Mouse (Mus musculus) C2C12 (cell line): Measurements from ENCODE around the gene Man2c1. TPM values are rescaled to one million over a fixed set of nuclear protein-coding genes. Genes with fewer than 3 reads are reported as not detected.

Source experiments
- H3K27me3 ChIP-seq: one replicate; pipeline ENCODE4 v1.6.1; 2011; ENCODE audit not compliant: control insufficient read depth, insufficient read depth, insufficient read length
- H3K36me3 ChIP-seq: one replicate; pipeline ENCODE4 v1.6.1; 2011; ENCODE audit not compliant: control insufficient read depth, insufficient read depth
- H3K4me3 ChIP-seq: one replicate; pipeline ENCODE4 v1.5.1; 2011; ENCODE audit warnings: mild to moderate bottlenecking, control low read depth; ENCODE audit not compliant: poor library complexity, insufficient read depth, severe bottlenecking
- H3K79me2 ChIP-seq: one replicate; pipeline ENCODE4 v1.6.1; 2011; ENCODE audit not compliant: control insufficient read depth, insufficient read depth
- H3K79me3 ChIP-seq: one replicate; pipeline ENCODE4 v1.6.1; 2011; ENCODE audit warnings: low read depth, control low read depth
- H3ac ChIP-seq: one replicate; pipeline ENCODE3; 2011; ENCODE audit warnings: low read depth; ENCODE audit not compliant: control insufficient read depth, insufficient read length
- CEBPB ChIP-seq: IDR thresholded peaks from one replicate; pipeline ENCODE4 v1.6.1; 2011; ENCODE audit warnings: low read depth, mild to moderate bottlenecking, control low read depth, moderate library complexity
- CTCF ChIP-seq: IDR thresholded peaks from one replicate; pipeline ENCODE4 v1.5.1; 2011; ENCODE audit not compliant: control insufficient read depth, insufficient read depth, insufficient read length
- FOSL1 ChIP-seq: IDR thresholded peaks from one replicate; pipeline ENCODE4 v1.8.0; 2011; ENCODE audit warnings: mild to moderate bottlenecking, low read length; ENCODE audit not compliant: poor library complexity, insufficient read depth, severe bottlenecking
- MAX ChIP-seq: IDR thresholded peaks from one replicate; pipeline ENCODE4 v1.6.1; 2011; ENCODE audit warnings: mild to moderate bottlenecking, control low read depth
- MYOD1 ChIP-seq: IDR thresholded peaks from one replicate; pipeline ENCODE4 v1.6.1; 2011; ENCODE audit warnings: low read depth; ENCODE audit not compliant: control insufficient read depth, insufficient read length
- MYOG ChIP-seq: IDR thresholded peaks from one replicate; pipeline ENCODE4 v1.6.1; 2011; ENCODE audit not compliant: control insufficient read depth, insufficient read length; ENCODE audit errors: extremely low read depth
- USF1 ChIP-seq: IDR thresholded peaks from one replicate; pipeline ENCODE4 v1.6.1; 2011; ENCODE audit warnings: low read depth, mild to moderate bottlenecking, control low read depth, moderate library complexity
- polyA plus RNA-seq: library from polyadenylated mRNA; unstranded; fragments of >200 nt; fragmentation: generic; extraction: Trizol; gene quantifications from one replicate; pipeline ENCODE4 v1.2.1, GENCODE M21; 2012; ENCODE audit warnings: missing spikeins

The Man2c1 gene
- polyA plus RNA-seq, 1 experiment, result 28.5 TPM

DNA sequence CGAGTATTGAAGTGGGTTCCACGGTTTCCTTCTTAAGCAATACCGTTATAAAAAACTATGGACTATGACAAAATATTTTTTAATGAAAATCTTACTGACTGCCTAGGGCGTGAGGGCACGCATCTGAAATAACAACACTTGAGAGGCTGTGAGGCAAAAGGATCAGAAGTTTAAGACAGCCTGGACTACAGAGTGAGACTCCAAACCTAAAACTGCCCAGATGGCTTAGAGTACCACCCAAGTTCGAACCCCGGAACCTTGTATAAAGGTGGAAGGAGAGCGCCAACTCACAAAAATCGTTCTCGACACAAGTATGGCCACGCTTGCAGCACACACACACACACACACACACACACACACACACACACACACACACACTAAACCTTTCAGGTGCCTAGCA, 28.0 kb downstream of the Man2c1 start:
- Histone ChIP-seq H3K27me3 (no peaks in the 10 kb centered on the region), H3K79me3 (no peaks in the 10 kb centered on the region), H3K36me3 (no peaks in the 10 kb centered on the region), H3ac (no peak overlapping the region), H3K79me2 (no peaks in the 10 kb centered on the region), H3K4me3 (no peak overlapping the region)
- TF ChIP-seq CTCF (no peak), MYOD1 (no peak), FOSL1 (no peak), CEBPB (no peak), MAX (no peak), MYOG (no peak), USF1 (no peak)

DNA sequence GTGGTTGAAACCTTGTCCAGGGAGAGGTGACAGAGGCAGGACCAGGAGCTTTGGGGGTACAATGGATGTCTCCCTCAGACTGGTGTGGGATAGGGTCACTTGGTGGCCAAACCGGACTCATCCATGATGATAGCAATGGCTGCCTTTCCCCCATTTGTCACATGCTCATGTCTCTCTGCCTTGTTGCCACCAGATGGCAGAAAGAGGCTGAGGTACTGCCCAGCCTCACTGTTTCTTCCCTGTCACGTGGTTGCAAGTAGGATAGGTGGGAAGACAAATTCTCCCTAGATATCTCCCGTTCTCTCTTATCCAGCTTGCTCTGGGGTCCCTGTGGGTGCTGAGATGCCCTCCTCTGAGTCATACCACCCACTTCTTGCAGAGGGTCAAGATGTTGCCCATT, 32.0 kb downstream of the Man2c1 start:
- no peak overlapping the region for H3ac ChIP-seq
- no peak overlapping the region for H3K4me3 ChIP-seq
- no peaks in the 10 kb centered on the region for H3K79me3 ChIP-seq
- no peaks in the 10 kb centered on the region for H3K27me3 ChIP-seq
- H3K36me3 ChIP-seq, result no peaks in the 10 kb centered on the region
- no peaks in the 10 kb centered on the region for H3K79me2 ChIP-seq
- TF ChIP-seq FOSL1, result no peak
- TF ChIP-seq MYOG, result no peak
- no peak for TF ChIP-seq MAX
- no peak for TF ChIP-seq MYOD1
- TF ChIP-seq CEBPB, result no peak
- TF ChIP-seq USF1, result peak; percentile 93
- TF ChIP-seq CTCF, result peak; percentile 28

DNA sequence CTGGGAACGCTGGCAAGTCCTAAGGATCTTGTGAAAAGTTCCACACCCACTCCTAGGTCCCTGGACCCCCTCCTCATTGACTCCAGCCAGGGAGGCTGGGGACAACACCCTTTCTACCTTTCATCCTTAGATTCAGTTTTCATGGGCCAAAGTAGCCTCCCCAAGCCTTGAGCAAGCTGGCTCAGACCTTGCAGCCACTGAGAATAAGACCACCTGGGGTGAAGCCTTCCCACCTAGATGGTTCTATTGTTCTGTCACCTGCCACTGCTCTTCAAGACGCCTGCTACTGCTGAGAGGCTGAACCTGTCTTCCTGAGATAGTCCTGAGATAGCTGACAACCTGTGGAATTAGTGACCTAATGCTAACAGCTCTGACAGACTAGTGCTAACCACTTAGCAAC, 32.6 kb downstream of the Man2c1 start:
- Histone ChIP-seq H3K79me2 (no peaks in the 10 kb centered on the region), H3K36me3 (no peaks in the 10 kb centered on the region), H3K4me3 (no peak overlapping the region), H3ac (no peak overlapping the region), H3K79me3 (no peaks in the 10 kb centered on the region), H3K27me3 (no peaks in the 10 kb centered on the region)
- no peak for TF ChIP-seq MAX
- no peak for TF ChIP-seq CTCF

DNA sequence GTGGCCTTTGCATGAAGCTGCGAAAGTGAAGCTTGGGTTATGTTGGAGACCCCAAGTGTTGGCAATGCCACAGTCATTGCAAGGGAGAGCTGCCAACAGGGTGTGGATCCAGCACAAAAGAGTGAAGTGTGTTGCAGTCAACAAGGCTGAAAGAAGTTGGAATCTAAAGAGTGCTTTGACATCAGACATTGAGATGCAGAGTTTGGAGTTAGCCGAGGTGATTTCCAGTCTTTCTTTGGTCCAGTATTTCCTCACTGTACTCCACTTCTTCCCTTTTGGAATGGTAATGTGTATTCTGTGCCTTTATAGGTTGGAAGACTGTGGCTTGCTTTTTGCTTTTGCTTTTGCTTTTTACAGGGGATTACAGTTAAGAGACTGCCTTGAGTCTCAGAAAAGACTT, 35.7 kb downstream of the Man2c1 start:
- H3K4me3 ChIP-seq, result no peak overlapping the region
- no peaks in the 10 kb centered on the region for H3K79me2 ChIP-seq
- H3K79me3 ChIP-seq, result no peaks in the 10 kb centered on the region
- H3K36me3 ChIP-seq, result no peaks in the 10 kb centered on the region
- no peak overlapping the region for H3ac ChIP-seq
- no peak for TF ChIP-seq MAX
- no peak for TF ChIP-seq FOSL1
- H3K27me3 ChIP-seq, result no peaks in the 10 kb centered on the region

DNA sequence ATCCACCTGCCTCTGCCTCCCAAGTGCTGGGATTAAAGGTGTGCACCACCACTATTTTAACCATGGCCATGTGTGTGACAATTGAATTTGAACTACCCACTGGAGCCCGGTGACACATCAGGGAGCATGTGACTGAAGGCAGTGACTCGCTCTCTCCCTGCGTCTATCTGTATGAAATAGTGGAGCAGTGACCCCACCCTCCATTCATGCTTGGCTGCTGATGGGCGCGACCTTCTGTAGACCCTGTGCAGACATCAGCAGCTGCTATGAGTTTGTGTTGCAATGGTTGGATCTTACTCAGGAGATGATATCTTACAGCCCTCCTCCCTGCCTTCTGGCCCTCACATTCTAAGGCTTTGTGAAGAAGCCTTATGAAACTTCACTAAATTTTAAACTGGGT, 37.9 kb downstream of the Man2c1 start:
- H3K79me3 ChIP-seq, result no peaks in the 10 kb centered on the region
- H3K27me3 ChIP-seq, result peaks cover 4% of the 10 kb centered on the region
- H3ac ChIP-seq, result no peak overlapping the region
- H3K79me2 ChIP-seq, result no peaks in the 10 kb centered on the region
- H3K4me3 ChIP-seq, result no peak overlapping the region
- H3K36me3 ChIP-seq, result no peaks in the 10 kb centered on the region
- TF ChIP-seq MYOG (no peak), MAX (no peak), MYOD1 (no peak), CEBPB (no peak), FOSL1 (no peak), CTCF (no peak), USF1 (no peak)

Other genes with a start within 250 kb of the Man2c1 start
- 5.7 TPM for gene Snx33, start 202.3 kb upstream of the Man2c1 start, polyA plus RNA-seq
- gene Imp3, start 193.2 kb upstream of the Man2c1 start, polyA plus RNA-seq, result 122 TPM
- gene Snupn, start 179.8 kb upstream of the Man2c1 start, polyA plus RNA-seq, result 7.7 TPM
- 22.2 TPM for gene Ptpn9, start 135.8 kb upstream of the Man2c1 start, polyA plus RNA-seq
- gene Sin3a, start 58.6 kb upstream of the Man2c1 start, polyA plus RNA-seq, result 16.6 TPM
- gene Neil1, start 17.6 kb downstream of the Man2c1 start, polyA plus RNA-seq, result 2.7 TPM
- 80.9 TPM for gene Commd4, start 27.6 kb downstream of the Man2c1 start, polyA plus RNA-seq
- not detected for gene Trcg1, start 105.9 kb downstream of the Man2c1 start, polyA plus RNA-seq
- gene 1700017B05Rik, start 131.9 kb downstream of the Man2c1 start, polyA plus RNA-seq, result 26.2 TPM